Mouse (Mus musculus) embryonic stem cell, embryonic (primary cell): Measurements from ENCODE around the gene Serhl.

ENCODE experiments used
- CTCF ChIA-PET, 4 experiments: fragments of 300-600 bp in 2 of 4; fragments of 350-600 bp in 2 of 4; sonication (Branson Sonifier 250); formaldehyde crosslinking; loops; one replicate each; lab custom pipeline; 2022; ENCODE audit warnings: inconsistent platforms in 2 of 4; lab: Charles Lee
- POLR2A ChIA-PET, 4 experiments: fragments of 300-600 bp in 2 of 4; fragments of 350-600 bp in 2 of 4; sonication (Branson Sonifier 250); formaldehyde crosslinking; loops; one replicate each; lab custom pipeline; 2022; ENCODE audit warnings: antibody characterized with exemption in 4 of 4, inconsistent platforms in 1 of 4; lab: Charles Lee

Gene Serhl

DNA sequence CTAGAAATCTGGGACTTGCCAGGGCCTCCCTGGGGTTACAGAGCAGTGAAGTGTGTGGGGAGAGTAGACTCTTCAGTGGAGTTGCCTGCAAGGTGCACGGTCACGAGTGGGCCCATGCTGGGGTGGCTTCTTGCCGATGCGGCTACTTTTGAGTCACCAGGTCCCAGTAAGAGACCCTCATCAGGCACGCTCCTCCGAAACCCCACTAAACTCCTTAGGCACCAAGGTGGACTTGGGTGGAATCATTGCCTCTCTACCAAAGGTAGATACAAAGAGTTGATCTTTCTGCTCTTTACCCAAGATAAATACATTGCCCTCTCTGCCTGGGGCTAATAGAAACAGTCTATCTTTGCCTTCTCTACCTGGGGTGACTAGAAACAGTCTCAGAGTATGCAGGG is 68.4 kb downstream of the Serhl start:
- CTCF ChIA-PET: interaction anchor here (0.5 to 2.4 kb wide), 27 partner anchors 9 to 361 kb away, joined by 3 to 18 read pairs (median 3); partner anchors contain the start of genes Cyb5r3 (in 2 of the 4) and Poldip3 (in 1 of the 4)
- POLR2A ChIA-PET: interaction anchor here (0.6 to 30.6 kb wide), 35 partner anchors 7 to 294 kb away, joined by 3 to 611 read pairs (median 7); partner anchors contain the start of genes Poldip3 (in 4 of the 4), Cyb5r3 (in 3 of the 4), A4galt (in 1 of the 4) and Serhl (in 1 of the 4)

DNA sequence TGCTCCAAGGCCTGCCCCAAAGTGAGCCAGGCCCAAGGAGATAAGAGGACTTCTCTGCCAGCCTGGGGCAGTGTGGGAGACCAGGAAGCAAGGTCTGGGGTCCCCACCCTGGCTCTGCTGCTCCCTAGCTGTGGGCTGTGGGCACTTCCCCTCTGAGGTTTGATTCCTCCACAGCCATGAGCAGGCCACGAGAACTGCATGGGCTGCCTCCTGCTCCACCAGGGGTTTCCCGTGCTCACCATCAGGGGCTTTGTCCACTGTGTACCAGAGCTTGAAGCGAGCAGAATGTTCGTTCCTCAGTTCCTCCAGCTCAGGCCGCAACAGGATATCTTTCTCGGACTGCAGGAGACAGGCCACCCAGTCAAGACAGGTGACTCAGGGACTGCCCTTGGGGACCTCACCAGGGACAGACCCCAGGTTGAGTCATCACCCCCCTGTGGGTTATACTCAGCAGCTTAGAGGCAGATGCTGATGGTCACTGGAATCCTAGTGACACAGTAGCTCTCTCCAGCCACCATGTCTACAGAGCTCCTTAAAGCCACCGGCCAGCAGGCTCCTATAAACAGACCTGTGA is 69.4 kb downstream of the Serhl start:
- POLR2A ChIA-PET: interaction anchor here (0.6 to 30.6 kb wide), 23 partner anchors 8 to 145 kb away, joined by 3 to 611 read pairs (median 7); partner anchors contain the start of genes Poldip3 (in 4 of the 4) and Cyb5r3 (in 2 of the 4)
- CTCF ChIA-PET: interaction anchor here in 2 of 4 experiments (0.9 to 2.4 kb wide), 6 partner anchors 9 to 73 kb away, joined by 3 to 9 read pairs (median 3); partner anchors contain the start of genes Poldip3 (in 2 of the 2) and Cyb5r3 (in 1 of the 2)

DNA sequence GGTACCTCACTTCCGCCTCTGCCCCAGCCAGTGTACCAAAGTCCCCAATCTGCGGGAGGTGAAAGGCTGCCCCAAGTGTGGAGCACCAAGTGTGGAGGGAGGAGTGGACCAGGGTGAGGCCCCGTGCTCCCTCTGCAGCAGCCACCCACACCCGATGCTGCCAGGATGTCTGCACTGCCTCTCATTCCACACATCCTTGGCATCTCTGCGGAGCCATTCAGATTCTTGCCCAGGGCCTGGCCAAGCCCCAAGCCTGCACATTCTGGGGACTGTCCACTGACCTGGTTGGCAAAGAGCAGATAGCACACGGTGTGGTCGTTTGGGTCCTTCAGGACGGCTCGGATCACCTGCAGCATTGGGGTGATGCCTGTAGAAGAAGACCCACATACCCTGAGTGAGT is 70.5 kb downstream of the Serhl start:
- ChIA-PET CTCF (interaction anchor here in 1 of 4 experiments (1.5 kb wide), 1 partner anchor 74 kb away, joined by 4 read pairs; no protein-coding TSS in a partner anchor), POLR2A (interaction anchor here in 3 of 4 experiments (0.5 to 30.6 kb wide), 11 partner anchors 9 to 209 kb away, joined by 3 to 611 read pairs (median 8); partner anchors contain the start of genes Poldip3 (in 2 of the 3) and Cyb5r3 (in 1 of the 3))

DNA sequence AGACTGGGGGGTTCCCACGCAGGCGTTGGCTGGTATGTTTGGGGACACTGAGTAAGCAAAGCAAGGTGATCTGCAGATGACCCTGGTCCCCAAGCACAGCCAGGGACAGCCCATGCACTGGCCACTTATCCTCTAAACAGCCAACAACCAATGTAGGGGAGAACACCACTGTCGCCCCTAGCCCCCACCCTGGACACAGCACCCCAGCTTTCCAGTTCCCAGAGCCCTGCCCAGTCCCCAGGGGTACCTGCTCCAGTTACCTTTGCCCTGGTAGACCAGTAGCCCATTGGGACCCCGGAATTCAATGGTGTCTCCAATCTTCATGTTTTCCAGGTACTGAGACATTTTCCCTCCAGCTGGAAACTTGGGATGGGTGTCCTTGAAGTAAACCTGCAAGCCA is 71.3 kb downstream of the Serhl start:
- ChIA-PET CTCF (no interaction called here), POLR2A (interaction anchor here (1.0 to 30.6 kb wide), 8 partner anchors 10 to 40 kb away, joined by 3 to 611 read pairs (median 4); partner anchors contain the start of gene Poldip3 (in 3 of the 4))

DNA sequence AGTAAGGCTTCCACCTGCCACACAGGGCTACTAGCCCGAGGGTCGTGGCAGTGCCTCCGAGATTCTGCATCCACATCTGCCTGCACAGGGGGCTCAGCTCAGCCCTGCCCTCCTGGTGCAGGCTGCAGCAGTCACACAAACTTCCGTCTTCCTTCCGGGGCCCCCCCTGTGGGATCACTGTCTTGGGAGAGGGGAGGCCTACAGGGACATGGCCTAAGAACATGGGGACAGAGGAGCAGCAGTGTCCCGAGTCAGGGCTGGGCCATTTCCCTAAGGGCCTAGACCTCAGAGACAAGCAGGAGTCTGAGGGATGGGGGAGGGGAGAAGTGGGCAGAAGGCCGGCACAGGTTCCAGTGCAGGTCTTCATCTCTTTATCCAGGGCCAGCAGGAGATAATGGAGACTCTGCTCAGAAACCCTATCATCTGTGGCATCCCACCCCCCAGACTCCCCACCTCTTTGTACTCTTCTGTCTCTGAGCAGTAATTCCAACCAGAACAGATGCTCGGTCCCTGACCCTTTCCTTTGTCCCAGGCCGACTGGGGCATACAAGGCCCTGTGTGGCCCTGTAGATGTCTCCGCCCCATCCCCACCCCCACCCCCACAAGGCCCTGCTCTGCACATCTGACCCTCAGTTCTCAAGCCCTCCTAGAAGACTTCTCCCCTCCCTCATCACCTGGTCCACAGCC is 71.9 kb downstream of the Serhl start:
- POLR2A ChIA-PET: interaction anchor here (1.0 to 30.6 kb wide), 10 partner anchors 10 to 41 kb away, joined by 3 to 611 read pairs (median 6); partner anchors contain the start of gene Poldip3 (in 3 of the 4)
- CTCF ChIA-PET: no interaction called here

DNA sequence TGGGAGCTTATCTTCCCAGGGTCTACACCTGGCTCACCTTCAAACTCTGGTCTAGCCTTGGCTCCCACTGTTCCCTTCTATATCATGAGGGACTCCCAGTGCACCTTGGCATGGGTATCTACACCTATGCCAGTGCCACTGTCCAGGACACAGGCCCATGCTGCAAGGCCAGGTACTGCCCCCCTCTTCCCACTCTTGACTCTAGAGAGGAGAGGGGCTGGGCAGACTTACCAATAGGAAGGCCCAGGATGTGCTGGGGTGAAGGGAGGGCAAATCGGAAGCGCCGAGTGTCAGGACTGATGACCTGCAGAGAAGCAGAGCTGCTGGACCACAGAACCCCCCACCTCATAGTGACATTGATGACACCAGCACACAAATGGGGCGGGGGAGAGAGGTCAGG is 72.7 kb downstream of the Serhl start:
- ChIA-PET POLR2A (interaction anchor here in 3 of 4 experiments (0.7 to 30.6 kb wide), 6 partner anchors 9 to 40 kb away, joined by 3 to 611 read pairs (median 28); partner anchors contain the start of genes Poldip3 (in 3 of the 3) and Cyb5r3 (in 1 of the 3)), CTCF (no interaction called here)

DNA sequence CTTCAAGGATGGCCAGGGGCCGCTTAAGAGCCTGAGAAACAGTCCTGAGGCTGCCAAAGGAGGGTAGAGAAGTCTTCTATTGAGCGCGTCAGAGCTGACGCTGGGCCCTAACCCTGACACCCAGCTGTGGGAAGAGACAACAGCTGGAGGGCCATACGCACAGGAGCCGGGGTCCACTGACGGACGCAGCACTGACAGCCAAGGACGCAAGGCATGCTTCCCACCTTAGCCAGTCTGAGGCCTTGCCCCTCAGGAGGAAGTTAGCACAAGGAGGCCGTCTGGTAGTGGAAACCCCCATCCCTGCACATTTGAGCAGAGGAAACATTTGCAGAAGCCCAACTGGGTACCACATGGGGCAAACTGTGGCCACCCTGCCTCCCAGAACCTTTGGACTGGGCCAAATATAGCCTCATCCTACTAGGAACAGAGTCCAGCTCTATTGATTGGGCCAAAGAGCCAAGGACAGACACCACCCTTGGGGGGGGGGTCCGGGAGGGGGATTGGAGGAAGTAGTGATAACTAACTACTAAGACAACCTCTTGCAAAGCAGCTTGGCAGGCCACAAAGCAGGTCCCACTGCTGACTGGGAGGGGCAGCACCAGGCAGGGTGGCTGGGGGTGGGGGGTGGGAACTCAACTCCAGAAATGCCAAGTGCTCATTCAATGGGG is 73.6 kb downstream of the Serhl start:
- CTCF ChIA-PET: interaction anchor here in 2 of 4 experiments (0.6 to 0.7 kb wide), 3 partner anchors 45 to 878 kb away, joined by 3 to 15 read pairs (median 4); no protein-coding TSS in a partner anchor

DNA sequence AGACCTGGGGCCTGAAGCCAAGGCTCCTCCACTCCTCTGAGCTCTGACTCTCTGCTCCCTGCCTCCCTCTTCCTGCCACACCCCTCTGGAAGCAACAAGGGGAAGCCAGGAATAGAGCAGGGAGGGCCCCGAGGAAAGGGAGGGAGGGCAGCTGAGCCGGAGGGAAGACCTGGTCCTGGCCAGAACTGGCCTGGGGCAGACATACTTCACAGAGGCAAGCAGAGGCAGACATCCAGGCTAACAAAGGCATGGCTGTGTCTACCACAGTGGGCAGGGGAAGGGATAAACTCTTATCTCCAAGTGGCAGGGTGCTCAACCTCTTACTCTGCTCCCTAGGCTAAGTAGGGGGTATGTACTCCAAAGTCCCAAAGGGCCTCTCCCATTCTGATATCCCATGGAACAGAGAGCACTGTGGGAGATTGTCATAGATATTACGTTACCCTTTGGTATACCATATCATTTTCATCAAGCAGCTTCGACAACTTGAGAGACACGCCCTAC is 75.7 kb downstream of the Serhl start:
- ChIA-PET CTCF (interaction anchor here (0.5 to 2.0 kb wide), 6 partner anchors 40 to 608 kb away, joined by 3 to 7 read pairs (median 3); no protein-coding TSS in a partner anchor), POLR2A (interaction anchor here (0.5 to 30.6 kb wide), 25 partner anchors 8 to 184 kb away, joined by 3 to 611 read pairs (median 4); partner anchors contain the start of gene Poldip3 (in 4 of the 4))

More for the DNA sequence above, 73.6 kb downstream of the Serhl start:
- POLR2A ChIA-PET: interaction anchor here (0.7 to 30.6 kb wide), 14 partner anchors 7 to 182 kb away, joined by 3 to 611 read pairs (median 4); partner anchors contain the start of genes Poldip3 (in 4 of the 4) and Cyb5r3 (in 1 of the 4)

DNA sequence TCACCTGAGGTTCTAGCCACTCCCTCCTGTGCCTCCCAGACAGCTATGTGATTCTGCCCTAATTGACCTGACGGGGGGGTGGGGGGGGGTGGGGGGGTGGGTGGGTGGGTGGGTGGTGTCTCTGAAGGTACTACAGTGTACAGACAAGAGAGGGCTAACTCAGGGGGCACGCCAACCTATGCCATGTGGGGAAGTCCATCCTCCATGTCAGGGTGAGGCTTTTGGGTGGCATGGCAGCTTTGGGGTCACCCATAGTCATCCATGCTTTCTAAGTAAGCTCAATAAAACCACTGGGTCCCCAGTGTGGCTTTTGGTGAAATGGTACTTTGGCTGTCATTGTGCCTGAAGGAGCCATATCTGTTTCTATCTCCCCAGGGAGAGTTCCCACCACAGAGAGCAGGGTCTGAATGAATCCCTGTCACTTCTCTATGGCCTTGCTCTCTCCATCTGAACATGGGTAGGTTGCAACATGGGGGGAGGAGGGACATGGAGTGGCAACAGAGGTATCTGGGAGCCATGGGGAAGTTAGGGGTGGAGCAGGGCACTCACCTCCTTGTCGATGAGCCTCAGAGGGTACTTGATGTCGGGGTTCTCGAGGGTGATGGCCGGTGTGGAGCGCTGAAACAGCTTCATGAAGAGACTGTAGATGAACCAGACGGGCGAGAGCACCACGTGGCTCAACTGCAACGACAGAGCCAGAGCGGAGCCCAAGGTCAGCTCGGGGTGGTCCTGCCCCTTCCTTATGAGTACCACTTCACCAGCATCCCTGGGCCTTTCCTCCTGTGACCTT is 76.4 kb downstream of the Serhl start:
- ChIA-PET CTCF (interaction anchor here in 2 of 4 experiments (1.0 to 2.0 kb wide), 2 partner anchors 39 to 180 kb away, joined by 3 to 7 read pairs; no protein-coding TSS in a partner anchor), POLR2A (interaction anchor here (0.5 to 30.6 kb wide), 21 partner anchors 9 to 183 kb away, joined by 3 to 611 read pairs (median 4); partner anchors contain the start of gene Poldip3 (in 4 of the 4))
